8 mouse cellular contexts compared by ENCODE assay signal in genomic region chr2:166656630-166657029, GRCm38 (mm10). TPM values are rescaled to one million over a fixed set of nuclear protein-coding genes. Genes with fewer than 3 reads are reported as not detected.
DNase-seq lines count a peak whose midpoint lies in the region; ATAC-seq and TF ChIP-seq lines count a peak whose summit lies in the region.

No protein-coding gene starts in this region.

- DNase-seq in spleen, adult 2 months (ENCODE audit: low read depth in 1 of 2, low spot score in 2 of 2) = peak in 1 of 2 experiments; percentile 55
- DNase-seq in spleen, adult 18-20 months = no peak
- DNase-seq in forebrain, embryonic 14.5 days (ENCODE audit: low spot score) = no peak
- DNase-seq in lung, postnatal 36 days = peak; percentile 50
- DNase-seq in stomach, postnatal 0 days (ENCODE audit: low spot score) = no peak
- no peak for DNase-seq in left cerebral cortex, adult 11 months (ENCODE audit: low spot score)
- no peak for DNase-seq in left cerebral cortex, postnatal 14 days (ENCODE audit: low spot score in 2 of 2)
- no peak for DNase-seq in gastrocnemius, postnatal 10 days

- H3K4me2 ChIP-seq in forebrain, embryonic 14.5 days (ENCODE audit: low read length) = no peak overlapping the region
- H3K4me2 ChIP-seq in stomach, postnatal 0 days (replicated peaks; ENCODE audit: low read depth) = no peak overlapping the region

- H3K27ac ChIP-seq in spleen, adult 2 months (ENCODE audit: insufficient read depth, low read length) = peak overlapping the region; percentile 75
- H3K27ac ChIP-seq in forebrain, embryonic 14.5 days (ENCODE audit: low read depth, low read length) = peak overlapping the region; percentile 55; the same call in 1 of the 2 replicates
- peak overlapping the region; percentile 61 for H3K27ac ChIP-seq in stomach, postnatal 0 days (replicated peaks)

- H3K27me3 ChIP-seq in spleen, adult 2 months (ENCODE audit: control insufficient read depth, insufficient read depth, low read length) = no peaks in the 10 kb centered on the region
- H3K27me3 ChIP-seq in forebrain, embryonic 14.5 days (replicated peaks; ENCODE audit: control insufficient read depth, insufficient read depth, low read length) = no peaks in the 10 kb centered on the region
- H3K27me3 ChIP-seq in stomach, postnatal 0 days (ENCODE audit: control insufficient read depth, insufficient read depth, low read length) = no peaks in the 10 kb centered on the region

- ATAC-seq in forebrain, embryonic 14.5 days = no peak
- no peak for ATAC-seq in stomach, postnatal 0 days (ENCODE audit: low FRiP score, low TSS enrichment)

- no peak for TF ChIP-seq EP300 in stomach, postnatal 0 days (optimal IDR thresholded peaks at IDR 0.05)

- no peak overlapping the region for H3K4me3 ChIP-seq in spleen, adult 2 months (ENCODE audit: extremely low read depth, insufficient read depth, insufficient read length)
- no peak overlapping the region for H3K4me3 ChIP-seq in forebrain, embryonic 14.5 days (ENCODE audit: low read depth, low read length)
- H3K4me3 ChIP-seq in stomach, postnatal 0 days (ENCODE audit: low read depth, low read length) = no peak overlapping the region

- peaks cover 72% of the 10 kb centered on the region for H3K4me1 ChIP-seq in spleen, adult 2 months (ENCODE audit: control insufficient read depth, insufficient read depth, insufficient read length)
- H3K4me1 ChIP-seq in forebrain, embryonic 14.5 days (ENCODE audit: control insufficient read depth, insufficient read depth, low read length) = peaks cover 26% of the 10 kb centered on the region
- no peaks in the 10 kb centered on the region for H3K4me1 ChIP-seq in stomach, postnatal 0 days (replicated peaks; ENCODE audit: control insufficient read depth, insufficient read depth)

- H3K36me3 ChIP-seq in spleen, adult 2 months (ENCODE audit: control insufficient read depth, insufficient read depth, low read length) = no peaks in the 10 kb centered on the region
- no peaks in the 10 kb centered on the region for H3K36me3 ChIP-seq in forebrain, embryonic 14.5 days (ENCODE audit: control insufficient read depth, insufficient read depth, low read length)
- no peaks in the 10 kb centered on the region for H3K36me3 ChIP-seq in stomach, postnatal 0 days (ENCODE audit: control insufficient read depth, insufficient read depth, low read length)

- TF ChIP-seq POLR2A in spleen, adult 2 months (IDR thresholded peaks at IDR 0.05; ENCODE audit: low read depth, low read length) = no peak

- no peak for TF ChIP-seq CTCF in spleen, adult 2 months (IDR thresholded peaks at IDR 0.05; ENCODE audit: extremely low read depth, insufficient read depth, insufficient read length, insufficient replicate concordance)
- no peak for TF ChIP-seq CTCF in stomach, postnatal 0 days (IDR thresholded peaks at IDR 0.05; ENCODE audit: low read depth)

- intact Hi-C loops in left cerebral cortex, postnatal 14 days (cut with DNase I) = no loop called here

- 37% methylated on average over 4 of the region's 4 CpGs for WGBS in spleen, adult 2 months
- 61% methylated on average over 4 of the region's 4 CpGs for WGBS in forebrain, embryonic 14.5 days
- WGBS in stomach, postnatal 0 days = 55% methylated on average over 4 of the region's 4 CpGs

- H3K9me3 ChIP-seq in forebrain, embryonic 14.5 days (replicated peaks; ENCODE audit: control insufficient read depth, low read length) = no peaks in the 10 kb centered on the region
- H3K9me3 ChIP-seq in stomach, postnatal 0 days (ENCODE audit: control insufficient read depth, low read length) = no peaks in the 10 kb centered on the region

- 0 out of 2 replicates have a peak overlapping the region, but pooled peaks have one; percentile 21 for H3K9ac ChIP-seq in forebrain, embryonic 14.5 days (ENCODE audit: low read length)
- no peak overlapping the region for H3K9ac ChIP-seq in stomach, postnatal 0 days (ENCODE audit: low read length)

RNA-seq across cellular contexts. Expression of gene Prex1, which starts 57.0 kb away (rescaled TPM):
- polyA plus RNA-seq in spleen, adult 2 months (2012; rRNA removed) = 123 and 154 TPM in 2 replicates
- polyA plus RNA-seq in forebrain, embryonic 14.5 days (2014; fragmentation: Nextera tagmentation; extraction: Ambion mirVana) = 28.4 and 34.4 TPM in 2 replicates
- 12.0 and 12.8 TPM in 2 replicates for polyA plus RNA-seq in stomach, postnatal 0 days (2015; fragmentation: Nextera tagmentation; extraction: Ambion mirVana)
- total RNA-seq in left cerebral cortex, postnatal 14 days (2021) = 100 to 1,000 TPM; 119 to 132 TPM
- 10 to 100 TPM; 12.9 to 20.3 TPM for total RNA-seq in gastrocnemius, postnatal 10 days (2021)
